Mouse (Mus musculus) C2C12 (cell line): ENCODE data around the gene Fam151a.

Experiments
- CTCF ChIP-seq: IDR thresholded peaks from one replicate; pipeline ENCODE4 v1.5.1; 2011; ENCODE audit not compliant: control insufficient read depth, insufficient read depth, insufficient read length
- MAX ChIP-seq: IDR thresholded peaks from one replicate; pipeline ENCODE4 v1.6.1; 2011; ENCODE audit warnings: mild to moderate bottlenecking, control low read depth
- MYOD1 ChIP-seq: IDR thresholded peaks from one replicate; pipeline ENCODE4 v1.6.1; 2011; ENCODE audit warnings: low read depth; ENCODE audit not compliant: control insufficient read depth, insufficient read length
- MYOG ChIP-seq: IDR thresholded peaks from one replicate; pipeline ENCODE4 v1.6.1; 2011; ENCODE audit not compliant: control insufficient read depth, insufficient read length; ENCODE audit errors: extremely low read depth
- USF1 ChIP-seq: IDR thresholded peaks from one replicate; pipeline ENCODE4 v1.6.1; 2011; ENCODE audit warnings: low read depth, mild to moderate bottlenecking, control low read depth, moderate library complexity

DNA sequence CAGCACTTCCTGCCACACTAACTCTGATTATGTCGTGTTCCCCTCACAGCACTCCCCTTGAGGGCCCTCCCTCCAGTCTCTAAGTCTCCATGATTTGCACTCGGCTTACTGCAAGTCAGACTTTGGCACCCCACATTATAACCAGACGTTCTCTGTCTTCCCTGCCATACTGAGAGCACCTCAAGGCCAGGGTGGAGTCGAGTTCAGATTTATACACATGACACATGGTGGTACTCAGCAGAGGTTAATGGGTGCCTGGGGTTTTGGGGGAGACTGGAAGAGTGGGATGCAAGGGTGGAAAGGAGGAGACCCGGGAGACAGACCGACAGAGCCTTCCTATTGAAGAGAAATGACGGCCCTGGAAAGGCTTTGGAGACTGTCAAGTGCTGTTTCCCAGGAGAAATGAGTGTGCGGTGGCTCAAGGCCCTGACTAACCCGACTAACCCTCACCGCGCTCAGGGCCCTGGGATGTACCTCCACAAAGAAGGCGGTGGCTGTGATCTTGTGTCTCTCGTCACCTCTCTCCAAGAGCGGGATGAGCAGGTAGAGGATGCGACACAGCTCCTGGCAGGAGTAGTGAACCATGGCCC, 39.8 kb upstream of the Fam151a start:
- TF ChIP-seq CTCF (no peak), USF1 (no peak), MYOD1 (no peak), MYOG (no peak), MAX (no peak)
